Mouse (Mus musculus): ENCODE data around the gene Vmn1r41. TPM values are rescaled to one million over a fixed set of nuclear protein-coding genes. Genes with fewer than 3 reads are reported as not detected.

Gene Vmn1r41
- total RNA-seq (2012; rRNA removed) = not detected in 2 replicates
- polyA plus RNA-seq (2012; ENCODE audit: insufficient read depth in 1 of 2, insufficient read length in 2 of 2, low read depth in 1 of 2, low replicate concordance in 2 of 2, missing spikeins in 1 of 2) = under 1 TPM in 1 of 2 experiments, not detected in 1; 0.10 TPM

DNA sequence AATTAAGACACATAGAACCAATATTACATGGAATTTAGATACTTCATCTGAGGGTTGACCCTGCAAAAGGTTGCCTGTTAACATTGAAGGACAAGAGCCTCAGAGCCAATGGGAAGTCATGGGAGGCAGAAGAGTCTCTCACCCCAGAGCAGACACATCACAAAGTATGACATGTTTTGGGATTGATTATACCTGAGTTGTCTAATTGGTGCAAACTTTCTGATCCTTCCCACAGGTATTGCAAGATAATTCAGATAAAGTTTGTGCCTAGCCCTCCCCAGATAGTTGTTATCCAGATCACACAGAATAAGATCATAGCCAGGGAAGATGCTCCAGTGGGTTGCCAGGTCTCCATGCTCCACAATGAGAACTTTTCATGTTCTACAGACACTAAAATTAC, at the start of gene Vmn1r41:
Gene Vmn1r41, plus strand, starts transcription at position 301 of the 400 bp plus-strand sequence.
- no peak for TF ChIP-seq EP300 (IDR thresholded peaks at IDR 0.05; ENCODE audit: low read depth in 1 of 2, low read length in 2 of 2)
- TF ChIP-seq ZNF384 (IDR thresholded peaks at IDR 0.05; ENCODE audit: low read depth, low read length) = no peak
- TF ChIP-seq SMC3 (IDR thresholded peaks at IDR 0.05; ENCODE audit: low read depth, low read length) = no peak
- no peak for TF ChIP-seq USF2 (IDR thresholded peaks at IDR 0.05; ENCODE audit: borderline replicate concordance in 1 of 2, insufficient read depth in 1 of 2, low read depth in 1 of 2, low read length in 2 of 2)
- TF ChIP-seq GATA1 (IDR thresholded peaks at IDR 0.05; ENCODE audit: low read depth, low read length) = no peak
- no peak for TF ChIP-seq CHD2 (IDR thresholded peaks at IDR 0.05; ENCODE audit: low read length)
- TF ChIP-seq E2F4 (IDR thresholded peaks at IDR 0.05; ENCODE audit: borderline replicate concordance, low read depth, low read length) = no peak
- TF ChIP-seq GABPA (IDR thresholded peaks at IDR 0.05; ENCODE audit: low read depth, low read length) = no peak
- no peaks in the 10 kb centered on the region for H3K27me3 ChIP-seq (ENCODE audit: control insufficient read depth in 1 of 2, insufficient read depth in 2 of 2, low read length in 2 of 2)
- no peaks in the 10 kb centered on the region for H3K79me2 ChIP-seq (ENCODE audit: control insufficient read depth, insufficient read depth, low read length, poor library complexity)

GRCm38 (mm10) chr6:89706624-89707023, 33.9 kb upstream of the Vmn1r41 start:
- Histone ChIP-seq H3K79me2 (ENCODE audit: control insufficient read depth, insufficient read depth, low read length, poor library complexity) (no peaks in the 10 kb centered on the region), H3K4me1 (ENCODE audit: control insufficient read depth in 1 of 2, insufficient read depth in 2 of 2, low read length in 2 of 2) (no peaks in the 10 kb centered on the region), H3K27ac (ENCODE audit: control insufficient read depth, low read depth, low read length) (no peak overlapping the region), H3K4me3 (ENCODE audit: control insufficient read depth in 1 of 2, insufficient read depth in 1 of 2, low read depth in 2 of 2, low read length in 2 of 2) (no peak overlapping the region), H3K27me3 (ENCODE audit: control insufficient read depth in 1 of 2, insufficient read depth in 2 of 2, low read length in 2 of 2) (no peaks in the 10 kb centered on the region), H3K9ac (ENCODE audit: control insufficient read depth, low read depth, low read length, poor library complexity, severe bottlenecking) (no peak overlapping the region), H3K9me3 (replicated peaks; ENCODE audit: insufficient read depth, low read length) (no peaks in the 10 kb centered on the region), H3K36me3 (ENCODE audit: control insufficient read depth in 1 of 2, insufficient read depth in 2 of 2, low read length in 2 of 2) (no peaks in the 10 kb centered on the region)
- no peak for TF ChIP-seq MAZ (IDR thresholded peaks at IDR 0.05; ENCODE audit: low read depth, low read length)
- TF ChIP-seq EP300 (IDR thresholded peaks at IDR 0.05; ENCODE audit: low read depth in 1 of 2, low read length in 2 of 2) = no peak
- TF ChIP-seq ZKSCAN1 (IDR thresholded peaks at IDR 0.05; ENCODE audit: low read depth, low read length) = no peak
- no peak for TF ChIP-seq GATA1 (IDR thresholded peaks at IDR 0.05; ENCODE audit: low read depth, low read length)
- no peak for TF ChIP-seq ZNF384 (IDR thresholded peaks at IDR 0.05; ENCODE audit: low read depth, low read length)
- no peak for TF ChIP-seq BHLHE40 (IDR thresholded peaks at IDR 0.05; ENCODE audit: borderline replicate concordance, low read depth, low read length)
- no peak for TF ChIP-seq E2F4 (IDR thresholded peaks at IDR 0.05; ENCODE audit: borderline replicate concordance, low read depth, low read length)
- TF ChIP-seq TBP (IDR thresholded peaks at IDR 0.05; ENCODE audit: low read depth, low read length) = no peak
- no peak for TF ChIP-seq TAL1 (IDR thresholded peaks at IDR 0.05; ENCODE audit: low read length)
- no peak for TF ChIP-seq RAD21 (IDR thresholded peaks at IDR 0.05; ENCODE audit: low read depth, low read length)
- no peak for TF ChIP-seq NELFE (IDR thresholded peaks at IDR 0.05; ENCODE audit: low read depth, low read length)
- TF ChIP-seq MYB (IDR thresholded peaks at IDR 0.05; ENCODE audit: low read depth, low read length) = no peak
- TF ChIP-seq ETS1 (IDR thresholded peaks at IDR 0.05; ENCODE audit: low read depth, low read length) = no peak
- no peak for TF ChIP-seq MEF2A (IDR thresholded peaks at IDR 0.05; ENCODE audit: extremely low read depth, insufficient replicate concordance, low read depth, low read length, poor library complexity, severe bottlenecking)
- no peak for TF ChIP-seq NRF1 (IDR thresholded peaks at IDR 0.05; ENCODE audit: insufficient read depth, low read depth, low read length, poor library complexity, severe bottlenecking)
- no peak for TF ChIP-seq GABPA (IDR thresholded peaks at IDR 0.05; ENCODE audit: low read depth, low read length)
- TF ChIP-seq UBTF (IDR thresholded peaks at IDR 0.05; ENCODE audit: borderline replicate concordance, insufficient read depth, low read depth, low read length) = no peak
- TF ChIP-seq HCFC1 (IDR thresholded peaks at IDR 0.05; ENCODE audit: low read depth, low read length) = no peak
- DNase-seq (ENCODE audit: low read depth, low spot score) = no peak

More for the DNA sequence above, at the start of gene Vmn1r41:
- H3K4me3 ChIP-seq (ENCODE audit: control insufficient read depth in 1 of 2, insufficient read depth in 1 of 2, low read depth in 2 of 2, low read length in 2 of 2) = no peak within 1 kb of the TSS
- H3K9me3 ChIP-seq (replicated peaks; ENCODE audit: insufficient read depth, low read length) = no peaks in the 10 kb centered on the region
- no peaks in the 10 kb centered on the region for H3K4me1 ChIP-seq (ENCODE audit: control insufficient read depth in 1 of 2, insufficient read depth in 2 of 2, low read length in 2 of 2)
- H3K36me3 ChIP-seq (ENCODE audit: control insufficient read depth in 1 of 2, insufficient read depth in 2 of 2, low read length in 2 of 2) = no peaks in the 10 kb centered on the region
- H3K9ac ChIP-seq (ENCODE audit: control insufficient read depth, low read depth, low read length, poor library complexity, severe bottlenecking) = no peak within 1 kb of the TSS
- DNase-seq (ENCODE audit: low read depth, low spot score) = no peak
- no peak within 1 kb of the TSS for H3K27ac ChIP-seq (ENCODE audit: control insufficient read depth, low read depth, low read length)
